Mouse (Mus musculus): ENCODE measurements around the gene Hbb-bh1.
"Not testable (repeated sequence)": the region's sequence is repeated elsewhere in the genome, so short reads cannot be mapped to it uniquely, and the experiment has no call there.

Gene Hbb-bh1

DNA sequence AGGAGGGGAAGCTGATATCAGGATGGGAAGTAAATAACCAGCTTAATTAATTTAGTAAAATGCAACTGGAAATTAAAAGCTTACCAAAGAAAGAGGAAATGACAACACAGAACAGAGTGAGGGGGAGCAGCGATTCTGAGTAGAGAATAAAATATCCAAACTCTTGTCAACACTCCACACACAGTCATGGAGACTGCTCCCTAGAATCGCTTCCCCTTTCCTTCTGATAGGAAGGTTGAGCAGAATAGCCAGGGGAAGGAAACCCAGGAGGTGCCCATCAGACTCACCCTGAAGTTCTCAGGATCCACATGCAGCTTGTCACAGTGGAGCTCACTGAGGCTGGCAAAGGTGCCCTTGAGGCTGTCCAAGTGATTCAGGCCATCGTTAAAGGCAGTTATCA lies 29.8 kb downstream of the Hbb-bh1 start:
- not testable (repeated sequence) for DNase-seq (ENCODE audit: inconsistent age in 2 of 2, low spot score in 1 of 2)

DNA sequence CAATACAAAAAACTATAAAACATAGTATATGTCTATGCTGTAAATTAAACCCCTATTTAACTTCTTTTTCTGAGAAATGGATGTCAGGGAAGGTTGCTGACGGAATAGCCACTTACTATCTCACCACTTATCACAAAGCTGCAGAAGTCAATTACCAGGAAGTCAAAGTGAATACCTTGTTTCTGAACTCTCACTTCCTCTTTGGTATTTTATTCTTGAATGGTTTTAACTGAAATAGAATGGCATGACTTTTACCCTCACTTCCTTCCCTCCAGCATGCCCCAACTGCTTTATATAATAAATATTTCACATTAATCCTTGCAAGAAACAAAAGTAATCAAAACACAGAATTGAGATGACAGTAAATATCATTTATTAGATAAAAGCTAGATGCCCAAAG lies 30.8 kb downstream of the Hbb-bh1 start:
- no peak for DNase-seq (ENCODE audit: inconsistent age in 2 of 2, low spot score in 1 of 2)

DNA sequence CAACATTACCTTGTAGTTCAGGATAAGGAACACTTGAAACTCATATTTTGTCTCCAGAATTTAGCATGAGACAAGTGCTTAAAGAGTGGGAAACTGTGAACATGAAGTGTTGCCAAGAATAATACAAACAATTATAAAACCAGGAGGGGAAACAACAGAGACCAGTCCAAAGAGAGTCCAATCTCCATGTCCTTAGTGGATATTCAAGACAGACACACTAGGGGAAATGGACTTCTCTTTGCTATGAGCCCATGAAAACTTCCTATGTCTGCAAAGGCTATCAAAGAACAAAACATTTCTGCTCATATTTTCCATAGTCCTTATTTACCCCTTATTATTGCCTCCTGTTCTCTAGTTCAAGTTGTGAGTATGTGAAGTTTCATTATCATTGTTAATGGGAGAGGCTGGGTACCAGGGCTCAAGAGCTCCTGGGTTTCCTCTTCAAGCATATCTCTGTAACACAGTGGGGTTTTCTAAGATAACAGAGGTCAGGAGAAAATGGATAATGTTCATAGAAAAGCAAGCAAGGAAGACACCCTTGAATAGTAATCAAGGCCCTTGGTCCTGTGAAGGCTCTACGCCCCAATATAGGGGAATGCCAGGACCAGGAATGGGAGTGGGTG lies 31.6 kb downstream of the Hbb-bh1 start:
- no peak for DNase-seq (ENCODE audit: inconsistent age in 2 of 2, low spot score in 1 of 2)

DNA sequence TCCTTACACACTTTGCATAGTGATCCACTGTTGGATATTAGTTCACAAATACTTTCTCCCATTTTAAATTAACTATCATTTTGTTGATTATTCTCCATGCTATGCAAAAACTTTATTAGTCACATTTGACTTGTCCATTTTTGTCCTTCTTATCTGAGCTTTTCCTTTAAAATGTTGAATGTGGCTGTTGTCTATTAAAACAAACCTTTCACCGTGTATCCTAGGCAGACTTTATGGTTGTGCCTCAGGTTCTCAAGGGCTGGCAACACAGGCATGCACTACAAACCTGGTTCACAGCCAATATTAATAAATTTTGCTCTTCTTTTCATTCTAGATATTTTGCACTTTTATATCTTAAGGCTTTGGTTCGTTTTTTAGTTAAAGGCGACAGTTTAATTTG lies 32.2 kb downstream of the Hbb-bh1 start:
- DNase-seq (ENCODE audit: inconsistent age in 2 of 2, low spot score in 1 of 2) = no peak

DNA sequence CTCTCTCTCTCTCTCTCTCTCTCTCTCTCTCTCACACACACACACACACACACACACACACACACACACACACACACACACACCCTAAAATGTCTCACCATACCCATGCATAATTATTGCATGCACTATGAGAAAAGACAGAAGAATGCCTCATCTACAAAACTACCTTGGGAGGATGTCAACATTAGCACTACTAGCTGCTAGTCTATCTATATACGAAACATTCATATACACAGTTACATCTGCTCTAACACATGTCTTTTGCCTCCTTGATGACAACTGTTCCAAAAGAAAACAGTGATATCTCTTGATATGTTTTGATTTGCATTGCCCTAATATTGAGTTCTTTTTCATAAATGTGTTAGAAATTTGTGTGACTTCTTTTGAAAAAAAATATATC lies 32.7 kb downstream of the Hbb-bh1 start:
- no peak for DNase-seq (ENCODE audit: inconsistent age in 2 of 2, low spot score in 1 of 2)

DNA sequence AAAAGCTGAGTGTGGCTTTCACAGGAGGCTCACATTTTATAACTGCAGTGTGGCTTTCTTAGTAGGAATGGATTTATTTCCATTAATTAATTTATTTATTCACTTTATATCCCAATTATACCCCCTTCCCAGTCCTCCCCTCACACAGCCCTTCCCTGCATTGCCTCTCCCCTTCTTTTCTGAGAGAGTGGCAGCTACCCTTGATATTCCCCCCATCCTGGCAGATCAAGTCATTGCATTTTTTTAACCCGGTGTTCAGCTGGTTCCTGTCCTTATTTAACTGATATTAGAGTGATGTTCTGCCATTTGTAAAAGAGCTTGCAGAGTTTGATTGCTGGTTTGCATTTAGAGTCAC lies 33.2 kb downstream of the Hbb-bh1 start:
- no peak for DNase-seq (ENCODE audit: inconsistent age in 2 of 2, low spot score in 1 of 2)

DNA sequence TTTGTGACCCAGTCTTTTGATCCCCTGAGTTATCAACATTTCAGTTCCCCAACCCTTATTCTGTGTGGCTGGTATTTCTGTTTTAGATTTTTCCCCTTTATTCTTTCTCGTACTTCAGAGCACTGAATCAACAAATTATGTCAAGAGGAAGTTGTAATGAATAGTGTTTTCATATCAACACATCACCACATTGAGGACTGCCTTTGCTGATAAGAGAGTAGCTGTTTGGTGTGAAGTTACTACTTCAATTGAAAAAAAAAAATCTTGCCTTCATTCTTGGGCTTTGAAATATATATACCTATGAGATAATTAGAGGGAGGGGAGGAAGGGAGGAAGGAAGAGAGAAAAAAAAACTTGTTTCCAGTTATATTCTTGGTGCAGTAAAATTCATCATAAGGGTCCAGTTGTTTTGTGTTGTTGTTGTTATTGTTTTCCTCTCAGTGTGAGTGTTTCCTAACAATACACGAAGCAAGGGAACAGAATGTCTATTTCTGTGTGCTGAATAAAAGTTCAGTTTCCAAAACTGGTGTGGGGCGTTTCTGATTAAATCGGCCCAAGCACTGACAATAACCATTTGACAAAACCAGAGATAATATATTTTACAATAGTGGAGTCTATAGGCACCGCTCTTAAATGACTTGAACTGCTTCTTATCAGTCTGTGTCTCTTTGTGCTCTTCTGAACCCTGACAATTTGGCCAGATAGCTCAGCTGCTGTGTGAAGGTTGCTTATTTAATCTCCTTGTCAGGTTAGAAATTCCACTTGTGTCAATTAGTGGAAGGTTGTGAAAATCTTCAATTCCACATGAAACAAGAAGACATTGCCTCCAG lies 33.8 kb downstream of the Hbb-bh1 start:
- no peak for DNase-seq (ENCODE audit: inconsistent age in 2 of 2, low spot score in 1 of 2)

DNA sequence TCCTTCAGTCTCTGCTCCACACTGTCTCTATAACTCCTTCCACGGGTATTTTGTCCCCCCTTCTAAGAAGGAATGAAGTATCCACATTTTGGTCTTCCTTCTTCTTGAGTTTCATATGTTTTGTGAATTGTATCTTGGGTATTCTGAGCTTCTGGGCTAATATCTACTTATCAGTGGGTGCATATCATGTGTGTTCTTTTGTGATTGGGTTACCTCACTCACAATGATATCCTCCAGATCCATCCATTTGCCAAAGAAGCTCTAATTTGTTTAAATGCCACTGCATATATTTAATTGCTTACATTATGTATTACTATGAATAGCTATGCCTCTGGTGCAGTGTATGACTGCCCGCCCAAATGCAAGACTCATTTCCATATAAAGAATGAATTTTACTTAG lies 34.8 kb downstream of the Hbb-bh1 start:
- not testable (repeated sequence) for DNase-seq (ENCODE audit: inconsistent age in 2 of 2, low spot score in 1 of 2)

DNA sequence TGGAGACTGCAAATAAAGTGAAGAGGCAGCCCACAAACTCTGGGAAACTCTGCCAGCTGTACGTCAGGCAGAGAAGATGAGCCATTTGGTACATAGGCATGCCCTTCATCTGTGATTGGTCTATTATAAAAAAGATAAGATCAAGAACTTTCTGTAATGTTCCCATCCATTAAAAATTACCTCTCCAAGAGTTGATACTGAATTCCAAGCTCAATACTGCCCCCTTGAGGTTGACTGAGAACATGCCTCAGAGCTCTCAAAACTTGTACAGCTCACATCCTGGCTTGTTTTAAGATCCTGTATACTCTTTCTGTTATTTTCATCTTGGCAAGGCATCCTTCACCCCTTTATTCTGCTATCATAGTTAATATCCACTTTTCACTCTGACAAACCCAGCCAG lies 36.1 kb downstream of the Hbb-bh1 start:
- peak; percentile 4 to 66 for DNase-seq (ENCODE audit: inconsistent age in 2 of 2, low spot score in 1 of 2)

DNA sequence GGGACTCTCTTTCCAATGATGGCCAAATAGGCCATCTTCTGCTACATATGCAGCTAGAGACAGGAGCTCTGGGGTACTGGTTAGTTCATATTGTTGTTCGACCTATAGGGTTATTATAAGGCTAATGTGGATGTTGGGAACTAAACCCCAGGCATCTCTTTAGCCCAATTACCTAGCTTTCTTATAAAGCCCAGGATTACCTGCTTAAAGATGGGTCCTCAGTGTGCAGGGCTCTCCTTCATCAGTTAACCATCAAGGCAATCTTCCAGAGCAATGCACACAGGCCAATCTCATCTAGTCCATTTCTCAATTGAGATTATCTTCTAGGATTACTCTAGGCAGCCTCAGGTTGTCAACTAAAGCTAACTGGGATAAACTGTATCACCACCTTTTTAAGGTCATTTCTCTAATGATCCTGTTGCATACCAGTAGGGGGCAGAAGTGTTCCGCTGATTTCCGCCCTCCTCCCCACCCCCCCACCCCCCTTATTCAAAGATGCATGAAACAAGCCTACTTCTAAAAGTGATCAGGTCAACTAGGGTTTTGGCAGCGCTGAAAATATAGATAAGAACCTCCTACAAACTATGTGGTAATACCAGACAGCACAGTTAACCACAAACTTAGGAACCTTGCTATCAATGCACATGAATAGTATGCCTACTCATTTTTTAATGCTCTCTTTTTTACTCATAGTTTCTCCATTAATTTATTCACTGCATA lies 50.1 kb downstream of the Hbb-bh1 start:
- no peak for DNase-seq (ENCODE audit: inconsistent age in 2 of 2, low spot score in 1 of 2)

DNA sequence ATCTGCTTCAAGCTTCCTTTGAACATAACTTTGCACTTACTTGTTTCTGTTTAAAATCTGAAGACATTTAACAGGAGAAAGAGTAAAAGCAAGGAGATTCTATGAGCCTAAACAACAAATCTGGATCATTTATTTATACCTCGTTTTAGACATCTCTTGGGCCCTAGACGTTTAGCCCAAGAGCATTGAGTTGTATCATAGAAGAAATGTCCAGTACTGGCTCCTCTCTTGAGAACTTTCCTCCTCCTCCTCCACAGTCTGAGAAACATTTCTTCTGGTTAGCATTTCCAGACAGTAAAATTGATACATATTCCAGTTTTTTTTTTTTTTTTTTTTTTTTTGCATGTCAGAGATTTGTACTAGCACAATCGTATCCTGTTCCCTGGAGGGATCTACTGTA lies 51.2 kb downstream of the Hbb-bh1 start, which contains the start of gene Olfr67:
Gene Olfr67 (minus strand): TSS at position 101 of the 400 bp plus-strand sequence.
- DNase-seq (ENCODE audit: inconsistent age in 2 of 2, low spot score in 1 of 2) = no peak

Data from adrenal gland, adult (tissue).